Mouse (Mus musculus) kidney, adult 2 months (tissue): Measurements from ENCODE around the gene Fam131a.

Experiments
- CTCF ChIP-seq: fragments of 200-500 bp; conservative IDR thresholded peaks from 2 replicates; pipeline ENCODE4 v1.5.1; 2011; ENCODE audit warnings: low read depth, mild to moderate bottlenecking, control low read depth, low read length, moderate library complexity, mixed read lengths; ENCODE audit not compliant: insufficient read depth, insufficient read length
- POLR2A ChIP-seq: fragments of 200-500 bp; IDR thresholded peaks from one replicate; pipeline ENCODE4 v1.6.1; 2011; ENCODE audit warnings: low read depth, low read length, control low read depth

DNA sequence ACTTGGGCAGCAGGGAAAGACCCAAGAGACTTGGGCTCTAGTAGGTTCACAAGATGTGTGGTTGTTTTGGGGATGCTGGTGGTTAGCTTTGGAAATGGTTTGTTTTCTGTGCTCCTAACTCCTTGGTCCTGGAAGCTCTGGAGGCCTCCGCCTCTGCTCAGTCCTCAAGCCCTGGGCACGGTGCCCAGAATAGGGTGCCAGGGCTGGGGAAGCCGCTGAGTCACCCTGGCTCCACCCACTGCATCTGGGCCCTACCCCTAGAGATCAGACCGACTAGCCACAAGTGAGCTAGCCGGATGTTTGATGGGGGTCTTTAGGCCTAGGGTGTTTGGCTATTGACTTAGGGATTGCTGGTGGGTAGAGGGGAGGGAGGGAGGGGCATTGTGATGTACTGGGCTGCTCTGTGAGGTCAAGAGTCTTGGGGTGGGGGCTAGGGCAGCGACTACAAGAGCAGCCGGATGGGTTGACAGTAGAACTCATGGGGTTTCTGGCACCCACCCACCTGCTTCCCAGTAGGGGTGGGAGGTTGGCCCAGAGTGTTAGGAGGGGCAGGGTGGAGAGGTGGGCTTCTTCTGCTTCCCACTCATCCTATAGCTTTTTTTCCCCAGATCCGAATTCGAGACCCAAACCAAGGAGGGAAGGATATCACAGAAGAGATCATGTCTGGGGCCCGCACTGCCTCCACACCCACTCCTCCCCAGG is 14.9 kb upstream of the Fam131a start:
- TF ChIP-seq POLR2A: no peak
- no peak for TF ChIP-seq CTCF
